Mouse (Mus musculus): ENCODE data around the gene Emilin2.

Gene Emilin2

DNA sequence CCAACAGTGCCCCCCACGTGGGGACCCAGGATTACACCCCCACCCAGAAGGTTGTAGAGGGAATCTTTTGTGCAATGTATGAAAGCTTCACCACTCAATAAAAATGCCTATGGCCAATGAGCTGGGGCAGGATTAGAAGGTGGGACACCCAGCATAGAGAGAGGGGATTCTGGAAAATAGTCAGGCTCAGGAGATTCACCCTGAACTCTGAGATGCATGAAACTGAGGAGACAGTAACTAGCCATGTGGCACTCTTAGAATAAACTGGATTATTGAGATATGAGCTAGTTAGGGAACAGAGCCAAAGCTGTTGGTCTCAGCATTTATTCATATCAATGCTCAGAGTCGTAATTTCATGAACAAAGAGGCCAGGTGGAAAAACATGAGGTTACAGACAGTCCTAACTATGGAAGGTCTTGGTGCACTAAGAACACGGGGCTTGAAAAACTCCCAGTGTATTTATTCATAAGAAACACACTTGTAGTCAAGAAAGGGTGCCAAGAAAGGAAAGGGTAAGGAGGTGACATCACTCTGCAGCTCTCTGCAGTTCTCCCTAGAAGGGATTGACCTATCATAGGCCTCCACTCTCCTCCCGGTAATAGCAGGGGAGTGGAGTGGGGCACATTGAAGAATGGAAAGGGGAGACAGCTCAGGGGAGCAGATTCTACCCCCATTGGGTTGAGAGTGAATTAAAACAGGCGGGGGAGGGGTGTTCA, 46.3 kb downstream of the Emilin2 start:
- DNase-seq (ENCODE audit: low spot score): no peak

DNA sequence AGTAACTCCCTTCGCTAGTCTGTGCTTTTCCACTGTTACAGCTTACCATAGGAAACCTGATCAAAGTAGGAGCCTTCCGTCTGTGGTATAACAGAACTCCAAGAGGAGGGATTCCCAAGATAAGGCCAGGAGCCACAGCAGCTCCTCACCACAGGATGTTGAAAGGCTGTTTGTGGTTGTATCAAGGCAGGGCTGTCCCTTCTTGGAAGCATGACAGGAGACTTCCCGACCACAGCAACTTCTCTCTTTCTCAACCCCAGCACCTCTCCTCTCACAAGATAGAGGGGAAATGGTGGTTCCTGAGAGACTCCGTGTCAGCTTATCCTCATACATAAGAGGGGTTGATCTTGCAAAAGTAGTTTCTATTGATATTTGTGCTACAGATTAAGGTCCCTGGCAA, 47.0 kb downstream of the Emilin2 start:
- no peak for DNase-seq (ENCODE audit: low spot score)

DNA sequence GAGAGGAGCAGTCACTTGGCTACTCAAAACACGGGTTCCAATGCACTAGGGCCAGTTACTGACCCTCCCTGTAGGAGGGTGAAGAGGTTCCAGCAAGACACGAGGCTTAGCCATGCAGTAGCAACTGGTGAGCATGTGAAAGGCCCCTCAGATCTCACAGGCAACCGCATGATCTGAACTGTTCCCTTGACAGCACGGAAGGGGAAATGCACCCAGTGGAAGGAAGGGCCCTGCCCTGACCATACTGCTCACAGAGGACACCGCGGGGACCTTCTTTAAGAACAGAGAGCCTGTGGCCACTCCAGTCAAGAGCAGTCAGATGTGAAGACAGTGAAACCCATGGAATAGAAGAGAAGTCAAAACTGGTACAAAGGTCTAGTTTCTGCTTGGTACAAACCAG, 48.6 kb downstream of the Emilin2 start:
- no peak for DNase-seq (ENCODE audit: low spot score)

DNA sequence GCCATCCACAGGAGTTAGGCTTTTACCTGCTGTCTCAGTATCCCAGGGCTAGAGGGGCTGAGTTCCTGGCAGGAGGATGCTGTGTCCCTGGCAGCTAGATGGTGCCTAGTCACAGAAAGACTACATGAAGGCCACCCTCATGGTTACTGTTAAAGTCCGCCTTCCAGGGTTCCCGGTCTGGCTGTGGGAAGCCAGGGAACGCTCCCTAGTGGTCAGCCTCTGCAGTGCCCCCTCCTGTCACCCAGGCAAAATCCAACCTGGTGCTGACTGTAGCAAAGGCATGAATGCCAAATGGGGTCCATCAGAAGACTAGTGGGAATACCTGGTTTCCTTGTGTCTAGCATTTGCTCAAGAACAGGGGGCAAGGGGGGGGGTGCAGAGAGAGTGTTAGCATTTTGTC, 51.1 kb downstream of the Emilin2 start:
- no peak for DNase-seq (ENCODE audit: low spot score)

DNA sequence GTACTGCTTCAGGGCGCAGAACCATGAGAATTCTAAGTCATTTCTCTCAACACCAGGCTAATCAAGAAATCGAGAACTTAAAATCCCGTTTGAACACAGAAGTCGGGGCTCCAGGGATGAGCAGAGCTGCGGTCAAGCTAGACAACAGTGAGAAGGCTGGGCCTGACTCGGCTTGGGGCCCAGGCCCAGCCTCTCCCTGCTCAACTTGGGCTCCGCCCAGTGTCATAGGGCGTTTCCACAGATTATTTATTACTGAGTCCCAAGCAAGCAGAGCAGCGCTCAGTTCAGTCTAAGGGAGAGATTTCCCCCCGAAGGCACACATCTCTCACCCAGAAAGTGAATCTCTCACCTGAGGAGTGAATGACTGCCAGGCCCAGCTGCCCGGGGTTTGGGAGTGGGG, 52.1 kb downstream of the Emilin2 start:
- DNase-seq (ENCODE audit: low spot score): no peak

DNA sequence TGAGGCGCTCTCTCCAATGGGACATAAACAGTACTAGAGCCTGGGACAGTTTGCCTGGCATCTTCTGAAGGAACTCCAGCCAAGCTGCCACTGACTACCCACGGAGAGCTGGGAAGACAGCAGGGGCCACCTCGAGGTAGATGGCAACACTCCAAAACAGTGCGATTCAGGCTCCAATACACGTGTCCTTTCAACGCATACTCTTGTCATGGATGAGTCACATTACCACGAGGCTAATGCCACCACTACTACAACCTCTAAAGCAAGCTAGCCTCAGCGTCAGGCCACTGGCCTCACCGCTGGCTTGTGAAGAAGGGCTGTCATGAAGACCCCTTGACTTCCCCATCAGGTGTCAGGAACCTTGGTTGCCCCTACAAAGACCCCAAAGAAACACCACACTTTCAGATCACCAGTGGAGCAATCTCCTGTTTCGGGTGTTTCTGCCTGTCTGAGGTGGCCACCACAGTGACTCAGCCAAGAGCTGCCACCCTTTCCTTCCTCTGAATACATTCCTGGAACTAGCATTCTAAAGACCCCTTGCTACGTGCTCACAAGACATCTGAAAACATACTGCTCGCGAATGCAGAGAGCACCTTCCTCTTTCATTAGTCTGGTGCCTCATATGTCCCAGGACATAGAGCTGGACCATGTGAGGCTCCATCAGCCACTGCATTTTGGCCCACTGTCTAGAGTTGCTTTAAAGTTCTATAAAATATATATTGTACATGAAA, 54.8 kb downstream of the Emilin2 start:
- DNase-seq (ENCODE audit: low spot score): no peak

DNA sequence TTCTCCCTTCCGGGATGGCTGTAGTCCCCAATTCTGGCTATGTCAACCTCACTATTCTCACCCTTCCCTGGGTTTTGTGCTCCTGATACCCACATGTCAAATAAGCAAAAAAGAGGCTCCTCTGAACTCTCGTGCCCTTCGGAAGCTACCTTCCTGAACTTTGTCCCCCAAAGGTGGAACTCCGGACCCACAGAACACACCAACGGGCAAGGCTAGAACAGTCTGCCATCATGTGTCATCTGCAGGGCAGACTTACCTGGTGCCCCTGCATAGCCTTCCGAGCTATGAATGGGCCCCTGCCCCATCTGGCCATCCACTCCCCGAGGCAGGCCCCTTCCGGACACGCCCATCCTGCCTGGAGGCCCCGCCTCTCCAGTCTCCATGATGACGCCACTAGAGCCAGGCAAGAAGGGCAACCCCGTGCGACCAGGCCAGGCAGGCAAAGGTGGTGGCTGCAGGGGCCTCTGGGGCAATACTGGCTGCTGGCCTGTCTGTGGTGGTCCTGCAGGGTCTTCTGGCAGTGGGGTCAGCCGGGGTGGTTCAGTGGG, 55.6 kb downstream of the Emilin2 start:
- no peak for DNase-seq (ENCODE audit: low spot score)

DNA sequence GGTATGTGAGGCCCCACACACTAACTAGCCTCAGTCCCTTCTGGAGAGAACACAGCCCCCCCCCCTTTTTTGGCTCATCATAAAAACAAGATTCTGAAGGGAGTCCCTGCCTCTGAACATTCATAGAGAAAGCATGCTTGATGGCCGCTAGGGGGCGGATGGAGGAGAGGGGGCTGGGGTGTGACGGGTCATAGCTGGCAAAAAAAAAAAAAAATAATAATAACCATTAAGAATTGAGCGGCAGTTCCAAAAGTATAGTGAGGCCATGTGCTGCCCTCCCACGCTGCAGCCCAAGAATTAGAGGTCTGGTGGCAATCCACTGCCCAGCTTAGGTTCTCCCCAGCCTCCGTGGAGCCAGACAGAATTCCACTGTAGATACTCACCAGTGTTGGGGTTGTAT, 57.0 kb downstream of the Emilin2 start:
- no peak for DNase-seq (ENCODE audit: low spot score)

DNA sequence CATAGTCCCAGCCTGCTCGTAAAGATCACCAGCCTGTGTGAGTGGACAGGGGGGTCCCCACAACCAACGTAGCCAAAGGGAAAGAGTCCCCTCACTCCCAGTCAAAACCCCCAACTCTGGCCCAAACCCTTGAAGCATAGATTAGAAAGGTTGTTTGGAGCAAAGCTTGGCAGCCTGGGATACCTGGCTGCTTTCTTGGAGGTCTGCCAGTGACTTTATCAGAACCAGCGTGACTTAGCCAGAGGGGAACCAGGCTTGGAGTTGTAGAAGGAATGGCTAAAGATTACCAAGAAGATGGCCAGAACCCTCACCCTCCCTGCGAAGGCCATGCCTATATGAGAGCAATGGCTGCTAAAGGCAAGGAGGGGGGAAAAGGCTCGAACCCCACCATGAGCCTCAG, 57.7 kb downstream of the Emilin2 start:
- no peak for DNase-seq (ENCODE audit: low spot score)

DNA sequence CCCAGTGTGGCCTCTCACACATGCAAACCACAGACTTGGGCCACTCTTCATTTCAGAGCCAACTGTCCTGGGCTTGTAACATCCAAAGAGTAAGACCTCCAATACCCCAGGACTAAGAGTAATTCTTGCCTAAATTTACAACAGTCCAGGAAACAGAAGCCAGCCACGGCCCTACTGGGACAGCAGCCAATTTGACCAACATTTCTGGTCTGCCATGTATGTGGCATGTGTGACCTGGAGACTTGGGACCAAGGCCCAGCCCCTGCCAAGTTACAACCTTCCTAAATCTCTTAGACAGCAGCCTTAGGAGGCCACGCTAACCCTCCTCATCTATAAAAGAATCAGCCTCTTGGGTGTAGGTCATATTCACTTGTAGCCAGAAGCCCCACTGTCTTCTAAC, 58.4 kb downstream of the Emilin2 start:
- no peak for DNase-seq (ENCODE audit: low spot score)

DNA sequence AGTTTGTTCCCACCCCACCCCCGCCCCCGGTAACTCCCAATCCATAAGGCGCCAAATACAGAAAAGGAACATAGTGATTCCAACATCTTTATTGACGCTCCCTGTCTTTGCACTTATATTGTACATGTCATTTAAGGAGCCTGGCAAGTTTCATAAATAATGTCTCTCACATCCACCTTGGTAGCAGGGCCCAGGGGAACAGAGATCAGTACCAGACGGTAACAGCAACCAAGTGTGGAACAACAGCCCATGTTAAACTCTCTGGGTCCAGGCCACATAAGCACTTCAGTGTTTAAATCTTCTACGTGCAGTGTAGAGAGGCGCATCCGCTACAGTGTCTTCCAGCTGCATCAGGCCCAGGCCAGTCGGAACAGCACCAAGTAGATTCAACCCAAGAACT, 59.7 kb downstream of the Emilin2 start:
- no peak for DNase-seq (ENCODE audit: low spot score)

DNA sequence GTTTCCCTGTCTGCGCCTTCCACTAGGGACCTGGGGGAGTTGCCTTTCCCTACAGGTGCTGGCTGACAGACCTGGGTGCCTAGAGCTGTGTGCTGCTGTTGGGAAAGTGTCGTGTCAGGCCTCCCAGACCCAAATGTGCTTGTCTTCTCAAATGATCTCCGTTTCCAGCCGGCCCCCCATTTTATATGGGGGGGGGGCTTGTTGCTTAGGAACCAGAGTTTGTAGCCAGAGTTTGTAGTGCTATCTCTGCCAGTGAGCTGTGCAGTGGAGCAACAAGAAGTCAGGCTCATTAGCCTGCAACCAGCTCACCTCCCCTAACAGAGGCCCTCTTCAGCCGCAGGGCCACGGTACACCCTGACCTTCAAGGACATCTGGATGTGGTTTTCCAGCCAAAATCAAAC, 60.2 kb downstream of the Emilin2 start:
- DNase-seq (ENCODE audit: low spot score): no peak

DNA sequence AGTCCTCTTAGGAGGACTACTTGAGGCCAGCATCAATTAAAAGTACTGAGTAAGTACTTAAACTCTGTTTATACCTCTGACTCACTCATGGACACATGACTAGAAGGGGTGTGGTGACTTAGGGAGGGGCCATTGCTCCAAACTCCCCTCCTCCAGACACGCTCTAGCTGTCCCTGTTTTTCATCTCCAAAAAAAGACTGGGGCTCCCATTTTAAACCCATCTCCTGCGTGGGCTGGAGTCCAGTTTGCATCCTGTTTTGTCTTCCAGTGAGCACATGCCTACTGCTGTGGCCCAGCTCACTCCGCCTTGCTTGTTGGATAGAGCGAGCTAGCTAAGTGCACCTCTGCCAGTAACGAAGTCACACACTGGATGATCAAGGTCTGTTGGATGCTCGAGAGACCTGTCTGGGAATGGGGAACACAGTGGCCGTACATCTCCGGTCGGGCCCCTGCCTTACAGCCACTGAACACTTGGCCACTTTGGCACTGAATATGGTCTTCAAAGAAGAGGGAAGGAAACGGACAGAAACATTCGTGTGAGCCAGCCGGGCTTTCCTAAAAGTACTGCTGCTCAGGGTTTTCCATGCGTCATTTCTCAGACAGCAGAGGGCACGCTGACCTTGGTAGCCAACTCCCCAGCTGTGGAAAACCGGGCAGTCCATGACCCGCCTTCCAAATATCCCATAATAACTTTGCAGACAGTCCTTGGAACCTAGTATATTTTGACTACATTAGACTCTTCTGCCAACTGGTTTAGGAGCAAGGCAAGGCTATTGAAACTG, 60.8 kb downstream of the Emilin2 start:
- no peak for DNase-seq (ENCODE audit: low spot score)

DNA sequence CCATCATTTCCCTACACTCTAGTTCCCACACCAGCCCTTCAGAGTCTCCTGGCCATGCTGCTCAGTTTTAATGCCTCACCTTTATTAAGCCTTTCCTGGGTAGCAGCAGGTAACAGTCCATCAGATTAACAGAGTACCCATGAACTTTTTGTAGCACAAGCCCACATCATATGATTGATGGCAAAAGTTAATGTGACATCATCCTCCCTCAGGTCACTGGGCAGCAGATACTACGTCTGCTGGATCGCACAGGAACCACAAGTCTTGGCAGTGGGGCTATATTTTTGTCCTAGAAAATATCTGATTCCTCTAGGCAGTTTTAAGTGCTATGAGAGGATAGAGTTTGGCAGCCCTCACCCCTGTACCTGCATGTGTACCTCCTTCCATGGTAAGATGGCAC, 61.7 kb downstream of the Emilin2 start:
- no peak for DNase-seq (ENCODE audit: low spot score)

DNA sequence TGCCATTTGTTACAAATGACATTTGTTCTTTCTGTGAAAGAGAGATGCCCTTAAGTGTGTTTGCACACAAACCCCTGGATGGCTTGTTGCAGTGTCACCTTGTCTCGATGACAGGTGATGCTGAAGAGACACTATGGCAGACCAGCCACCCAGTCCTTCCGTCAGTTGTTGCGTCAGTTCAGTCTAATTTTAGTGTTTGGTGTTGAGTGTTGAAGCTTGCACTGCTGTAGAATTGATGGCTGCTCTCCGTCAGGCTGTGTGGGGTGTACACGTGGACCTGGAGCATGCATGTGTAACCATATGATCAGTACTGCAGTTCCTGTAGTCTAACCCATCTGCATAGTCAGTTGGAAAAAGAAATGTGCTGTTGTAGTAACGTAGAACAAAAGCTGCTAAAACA, 62.8 kb downstream of the Emilin2 start:
- DNase-seq (ENCODE audit: low spot score): no peak

DNA sequence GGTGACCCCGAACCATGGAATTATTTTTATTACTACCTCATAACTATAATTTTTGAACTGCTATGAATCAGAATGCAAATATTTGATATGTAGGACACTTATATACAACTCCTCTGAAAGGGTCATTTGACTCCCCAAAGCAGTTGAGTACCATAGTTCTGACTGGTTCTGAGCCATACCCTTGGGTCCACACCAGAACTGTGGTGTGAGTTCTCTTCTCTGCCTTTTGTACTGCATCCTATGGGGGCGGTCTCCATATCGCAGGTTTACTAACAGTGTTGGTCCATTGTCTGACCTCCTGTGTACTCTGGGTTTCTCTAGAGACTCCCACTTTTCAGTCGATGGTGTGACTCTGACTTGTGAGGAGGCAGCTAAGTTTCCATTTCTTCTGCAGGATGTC, 65.8 kb downstream of the Emilin2 start:
- no peak for DNase-seq (ENCODE audit: low spot score)

DNA sequence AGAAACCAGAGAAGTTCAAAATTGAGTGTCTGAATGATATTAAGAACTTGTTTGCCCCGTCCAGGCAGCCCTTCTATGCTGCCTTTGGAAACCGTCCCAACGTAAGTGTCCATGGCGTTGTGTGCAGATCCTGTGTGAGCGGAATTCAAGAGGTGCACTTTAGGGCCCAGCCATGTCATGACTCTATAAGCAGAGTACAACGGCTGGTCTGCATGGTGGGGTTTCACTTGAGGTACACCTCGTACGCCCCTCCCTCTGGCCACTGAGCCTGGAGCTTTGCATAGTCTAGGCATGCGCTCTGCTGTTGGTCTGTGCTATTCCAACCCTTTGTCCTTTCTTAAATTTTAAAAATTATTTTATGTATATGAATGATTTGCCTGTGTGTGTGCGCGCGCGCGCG, 66.6 kb downstream of the Emilin2 start:
- DNase-seq (ENCODE audit: low spot score): no peak

DNA sequence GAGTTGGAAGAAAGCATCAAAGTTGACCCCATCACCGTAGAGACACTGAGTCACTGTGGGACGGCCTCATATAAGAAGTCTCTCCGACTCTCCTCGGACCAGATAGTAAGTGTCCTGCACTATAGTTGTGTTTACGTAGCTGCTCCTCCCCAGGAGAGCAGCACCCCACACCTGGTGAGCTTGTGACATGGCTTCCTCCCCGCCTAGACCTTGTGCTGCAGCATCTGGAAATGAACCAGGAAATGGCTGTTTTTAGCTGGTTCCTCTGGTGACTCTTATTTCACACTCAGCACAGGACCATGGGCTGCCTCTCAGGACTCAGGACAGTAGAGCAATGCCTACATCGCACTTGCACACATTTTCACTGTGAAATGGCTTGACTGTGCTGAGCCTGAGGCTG, 69.1 kb downstream of the Emilin2 start:
- DNase-seq (ENCODE audit: low spot score): no peak

DNA sequence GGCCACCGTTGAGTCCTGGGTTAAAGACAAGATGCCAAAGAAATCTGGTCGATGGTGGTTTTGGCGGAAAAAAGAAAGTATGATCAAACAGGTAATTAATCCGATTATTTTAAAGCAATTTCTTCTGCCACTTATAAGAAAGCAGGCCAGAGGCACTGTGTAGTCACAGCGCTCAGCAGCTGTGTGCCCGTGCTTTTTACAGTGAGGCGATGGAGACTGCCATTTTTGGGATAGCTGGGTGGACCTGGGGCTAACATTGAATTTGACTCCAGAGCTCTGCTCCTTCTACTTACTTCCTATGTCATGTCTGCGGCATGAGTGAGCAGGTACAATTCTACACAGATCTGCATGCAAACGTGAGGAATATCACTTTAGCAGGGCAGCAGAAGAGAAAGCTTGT, 71.0 kb downstream of the Emilin2 start:
- no peak for DNase-seq (ENCODE audit: low spot score)

DNA sequence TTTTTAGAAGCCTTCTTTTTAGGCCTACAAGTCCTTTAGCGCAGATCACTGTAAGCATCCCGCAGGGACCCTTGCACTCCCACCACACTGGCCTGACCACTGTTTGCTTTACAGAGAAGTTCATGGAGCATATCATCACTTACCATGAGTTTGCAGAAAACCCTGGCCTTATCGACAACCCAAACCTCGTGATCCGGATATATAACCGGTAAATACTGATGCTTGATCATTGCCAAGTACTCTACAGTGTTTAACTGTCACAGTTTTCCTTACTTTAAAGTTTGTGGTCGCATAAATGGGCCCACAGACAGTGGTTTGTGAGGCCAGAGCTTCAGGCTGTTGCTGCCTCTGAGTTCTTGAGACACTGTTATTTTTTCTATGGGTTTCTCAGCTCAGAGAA, 73.3 kb downstream of the Emilin2 start:
- no peak for DNase-seq (ENCODE audit: low spot score)

DNA sequence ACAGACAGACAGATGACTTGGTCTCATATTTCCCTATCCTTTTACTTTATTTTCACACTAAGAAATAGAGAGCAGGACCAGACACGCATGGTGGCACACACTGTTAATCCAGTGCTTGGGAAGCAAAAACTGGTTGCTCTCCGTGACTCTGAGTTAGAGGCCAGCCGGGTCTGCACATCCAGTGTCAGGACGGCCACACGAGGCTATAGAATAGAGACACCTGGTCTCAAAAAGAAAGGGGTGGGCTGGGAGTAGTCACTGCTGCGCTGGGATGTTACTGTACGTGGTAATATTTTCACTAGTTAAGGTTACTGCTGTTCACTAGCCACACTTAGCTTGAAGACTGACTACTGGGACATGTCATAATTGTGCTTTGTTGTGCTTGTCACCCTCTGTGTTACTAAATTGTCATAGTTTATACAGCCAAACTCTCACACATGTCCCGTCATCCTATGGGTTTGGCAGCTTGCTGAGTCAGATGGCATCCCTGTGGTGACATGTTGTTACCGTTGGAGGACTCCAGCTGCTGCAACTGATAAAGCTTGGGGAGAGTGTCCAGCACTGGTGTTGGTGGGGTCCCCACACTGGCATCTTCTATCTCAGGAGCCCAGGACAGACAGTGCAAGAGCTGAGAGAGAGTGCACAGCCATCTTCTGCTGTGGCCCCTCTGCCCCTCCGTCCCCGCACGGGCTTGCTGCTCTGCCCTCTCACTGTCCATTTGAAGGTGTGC, 76.4 kb downstream of the Emilin2 start:
- DNase-seq (ENCODE audit: low spot score): no peak

DNA sequence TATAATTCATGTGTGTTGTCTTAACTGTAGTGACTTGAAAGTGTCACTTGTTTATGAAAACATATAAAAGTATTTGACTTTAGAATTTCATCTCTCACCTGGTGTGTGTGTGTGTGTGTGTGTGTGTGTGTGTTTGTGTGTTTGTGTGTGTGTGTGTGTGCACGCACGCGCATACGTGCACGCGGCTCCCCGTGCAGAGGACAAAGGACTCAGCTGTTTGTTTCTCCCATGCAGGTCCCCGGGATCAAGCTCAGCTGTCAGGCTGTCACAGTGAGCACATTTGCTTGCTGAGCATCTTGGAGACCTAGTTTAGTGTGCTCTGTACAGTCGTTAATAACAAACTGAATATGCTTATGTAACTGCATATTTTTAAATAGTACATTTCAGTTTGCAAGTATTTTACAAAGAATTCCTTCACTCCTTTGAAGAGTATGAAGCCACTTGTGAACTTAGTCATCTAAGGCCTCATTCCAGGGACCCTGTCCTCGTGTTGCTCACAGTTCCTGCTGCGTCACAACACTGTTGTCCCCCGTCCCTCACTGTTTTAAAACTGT, 77.7 kb downstream of the Emilin2 start:
- no peak for DNase-seq (ENCODE audit: low spot score)

Measured in ovary, postnatal 14 days (tissue).